Mouse (Mus musculus) kidney, adult 2 months (tissue): ENCODE measurements around the gene Brwd1. TPM values are rescaled to one million over a fixed set of nuclear protein-coding genes. Genes with fewer than 3 reads are reported as not detected.
"Not testable (repeated sequence)": the region's sequence is repeated elsewhere in the genome, so short reads cannot be mapped to it uniquely, and the experiment has no call there.

Experiments
- DNase-seq: peaks from one replicate; pipeline ENCODE4 v3.0.0; 2021
- H3K27ac ChIP-seq: fragments of 200-500 bp; 2 replicates; pipeline ENCODE4 v1.5.1; 2012; ENCODE audit warnings: low read depth, low read length, control low read depth, inconsistent platforms; ENCODE audit not compliant: insufficient read depth
- H3K27me3 ChIP-seq: fragments of 200-500 bp; replicated peaks from 2 replicates; pipeline ENCODE4 v1.6.1; 2012; ENCODE audit warnings: mild to moderate bottlenecking, moderate library complexity, low read length, inconsistent platforms; ENCODE audit not compliant: control insufficient read depth, insufficient read depth
- H3K36me3 ChIP-seq: fragments of 200-500 bp; 2 replicates; pipeline ENCODE4 v1.6.1; 2012; ENCODE audit warnings: mild to moderate bottlenecking, moderate library complexity, low read length, inconsistent platforms; ENCODE audit not compliant: control insufficient read depth, insufficient read depth
- H3K4me1 ChIP-seq: fragments of 200-500 bp; 2 replicates; pipeline ENCODE4 v1.6.1; 2011; ENCODE audit warnings: low read length; ENCODE audit not compliant: control insufficient read depth, insufficient read depth
- H3K4me3 ChIP-seq: fragments of 200-500 bp; 2 replicates; pipeline ENCODE4 v1.5.1; 2011; ENCODE audit warnings: mild to moderate bottlenecking, low read depth, low read length, control low read depth; ENCODE audit not compliant: insufficient read depth
- CTCF ChIP-seq: fragments of 200-500 bp; conservative IDR thresholded peaks from 2 replicates; pipeline ENCODE4 v1.5.1; 2011; ENCODE audit warnings: low read depth, mild to moderate bottlenecking, control low read depth, low read length, moderate library complexity, mixed read lengths; ENCODE audit not compliant: insufficient read depth, insufficient read length
- POLR2A ChIP-seq: fragments of 200-500 bp; IDR thresholded peaks from one replicate; pipeline ENCODE4 v1.6.1; 2011; ENCODE audit warnings: low read depth, low read length, control low read depth
- WGBS: fragments of 180-500 bp; shearing (Covaris S2); methylation state at CpG from one replicate; pipeline ENCODE4 v1.1.7; 2018; 5-methylcytosine and 5-hydroxymethylcytosine counted together
- polyA plus RNA-seq: library from polyadenylated mRNA; depleted of rRNA; stranded (reverse); fragments of >200 nt; gene quantifications from 2 replicates; pipeline ENCODE4 v1.2.3, GENCODE M21; 2012

Gene Brwd1
- polyA plus RNA-seq, 1 experiment, result 15.2 TPM

- H3K4me3 ChIP-seq, result no peak overlapping the region
- TF ChIP-seq CTCF (no peak), POLR2A (no peak)
- peaks cover 6% of the 10 kb centered on the region for H3K36me3 ChIP-seq
- no peaks in the 10 kb centered on the region for H3K27me3 ChIP-seq
- WGBS, result 93% methylated on average over 6 of the region's 6 CpGs
- no peak overlapping the region for H3K27ac ChIP-seq
- no peaks in the 10 kb centered on the region for H3K4me1 ChIP-seq
- no peak for DNase-seq
Measured at GRCm38 (mm10) chr16:96034473-96034872, 47.9 kb downstream of the Brwd1 start.

GRCm38 (mm10) chr16:96032368-96033043 is 49.8 kb downstream of the Brwd1 start:
- Histone ChIP-seq H3K4me1 (no peaks in the 10 kb centered on the region), H3K36me3 (peaks cover 8% of the 10 kb centered on the region), H3K4me3 (no peak overlapping the region), H3K27me3 (no peaks in the 10 kb centered on the region), H3K27ac (no peak overlapping the region)
- TF ChIP-seq POLR2A (no peak), CTCF (no peak)
- 90% methylated on average over 13 of the region's 13 CpGs for WGBS
- DNase-seq, result no peak

DNA sequence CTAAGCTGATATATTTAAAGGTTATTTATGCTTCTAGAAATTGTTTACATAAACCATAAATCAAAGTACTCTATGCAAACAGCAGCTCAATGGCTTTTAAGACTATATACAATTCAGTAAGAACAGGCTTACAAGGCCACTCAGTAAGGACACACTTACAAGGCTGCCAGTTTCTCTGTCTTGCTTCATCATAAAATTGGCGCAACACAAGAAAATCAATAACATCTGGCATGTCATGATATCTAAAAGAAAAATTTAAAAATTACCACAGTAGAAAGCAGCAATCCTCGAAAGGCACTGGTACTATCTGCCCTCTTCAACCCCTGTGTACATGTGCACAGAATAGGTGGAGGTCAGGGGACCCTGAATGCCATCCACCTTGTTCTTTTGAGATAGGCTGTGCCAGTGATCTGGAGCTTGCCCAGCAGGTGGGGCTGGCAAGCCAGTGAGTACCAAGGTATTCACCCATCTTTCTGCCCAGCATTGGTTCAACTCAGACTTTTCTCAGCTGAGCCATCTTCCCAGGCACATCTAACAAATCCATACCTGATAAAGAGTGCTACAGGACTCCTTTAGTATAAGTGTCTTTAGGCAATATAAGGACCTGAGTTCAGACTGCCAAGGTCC is 51.7 kb downstream of the Brwd1 start:
- no peak overlapping the region for H3K4me3 ChIP-seq
- peaks cover 14% of the 10 kb centered on the region for H3K36me3 ChIP-seq
- H3K27ac ChIP-seq, result no peak overlapping the region
- 90% methylated on average over 2 of the region's 2 CpGs for WGBS
- peak; percentile 9 for DNase-seq
- TF ChIP-seq POLR2A, result no peak
- TF ChIP-seq CTCF, result peak; percentile 41
- no peaks in the 10 kb centered on the region for H3K4me1 ChIP-seq
- H3K27me3 ChIP-seq, result no peaks in the 10 kb centered on the region

DNA sequence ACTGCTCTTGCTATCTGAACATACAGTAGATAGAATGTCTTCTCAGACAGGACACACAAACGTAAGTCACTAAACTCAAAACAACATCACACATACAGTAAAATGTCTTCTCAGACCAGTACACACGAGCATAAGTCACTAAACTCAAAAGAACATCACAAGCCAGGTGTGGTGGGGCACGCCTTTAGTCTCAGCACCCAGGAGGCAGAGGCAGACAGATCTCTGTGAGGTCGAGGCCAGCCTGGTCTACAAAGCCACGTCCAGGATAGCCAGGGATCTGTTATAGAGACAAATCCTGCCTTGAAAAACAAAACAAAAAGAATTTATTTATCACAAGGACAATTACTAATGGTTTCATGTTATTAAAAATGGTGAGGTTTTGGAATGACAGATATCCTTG is 56.1 kb downstream of the Brwd1 start:
- Histone ChIP-seq H3K27ac (no peak overlapping the region), H3K27me3 (no peaks in the 10 kb centered on the region), H3K4me1 (no peaks in the 10 kb centered on the region), H3K4me3 (no peak overlapping the region), H3K36me3 (peaks cover 16% of the 10 kb centered on the region)
- TF ChIP-seq CTCF (no peak), POLR2A (no peak)
- no peak for DNase-seq
- 91% methylated on average over 5 of the region's 5 CpGs for WGBS

- peaks cover 20% of the 10 kb centered on the region for H3K36me3 ChIP-seq
- H3K4me1 ChIP-seq, result no peaks in the 10 kb centered on the region
- no peak overlapping the region for H3K27ac ChIP-seq
- H3K4me3 ChIP-seq, result no peak overlapping the region
- no peaks in the 10 kb centered on the region for H3K27me3 ChIP-seq
- no peak for DNase-seq
- WGBS, result 74% methylated on average over 3 of the region's 3 CpGs
- TF ChIP-seq POLR2A (no peak), CTCF (no peak)
Measured at GRCm38 (mm10) chr16:96025244-96025643, 57.1 kb downstream of the Brwd1 start.

GRCm38 (mm10) chr16:96021045-96021444 is 61.3 kb downstream of the Brwd1 start:
- Histone ChIP-seq H3K27ac (no peak overlapping the region), H3K36me3 (peaks cover 10% of the 10 kb centered on the region), H3K27me3 (no peaks in the 10 kb centered on the region), H3K4me3 (no peak overlapping the region), H3K4me1 (no peaks in the 10 kb centered on the region)
- TF ChIP-seq CTCF (no peak), POLR2A (no peak)
- no peak for DNase-seq
- 70% methylated on average over 10 of the region's 10 CpGs for WGBS

DNA sequence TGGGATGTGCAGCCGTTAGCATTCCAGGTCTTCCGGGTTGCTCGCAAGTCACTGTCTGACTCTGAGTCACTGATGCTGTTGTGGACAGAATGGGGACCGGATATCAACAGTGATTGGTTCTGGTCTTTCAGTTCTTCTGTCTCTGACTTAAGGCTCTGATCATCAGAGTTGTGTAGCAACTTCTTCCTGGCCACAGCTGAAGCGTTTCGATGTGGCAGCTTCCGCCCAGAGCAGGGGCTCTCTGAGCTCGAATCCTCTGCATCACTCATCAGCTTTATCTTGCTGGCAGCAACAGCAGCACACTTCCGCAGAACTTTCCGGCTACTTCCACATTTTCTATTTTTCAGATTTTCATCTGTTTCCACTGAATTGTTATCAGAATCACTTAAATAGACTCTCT is 73.2 kb downstream of the Brwd1 start:
- no CpG with 5 or more reads among the region's 10 CpGs for WGBS
- H3K4me3 ChIP-seq, DNase-seq, H3K27ac ChIP-seq, H3K36me3 ChIP-seq, H3K4me1 ChIP-seq, H3K27me3 ChIP-seq: not testable (repeated sequence)

DNA sequence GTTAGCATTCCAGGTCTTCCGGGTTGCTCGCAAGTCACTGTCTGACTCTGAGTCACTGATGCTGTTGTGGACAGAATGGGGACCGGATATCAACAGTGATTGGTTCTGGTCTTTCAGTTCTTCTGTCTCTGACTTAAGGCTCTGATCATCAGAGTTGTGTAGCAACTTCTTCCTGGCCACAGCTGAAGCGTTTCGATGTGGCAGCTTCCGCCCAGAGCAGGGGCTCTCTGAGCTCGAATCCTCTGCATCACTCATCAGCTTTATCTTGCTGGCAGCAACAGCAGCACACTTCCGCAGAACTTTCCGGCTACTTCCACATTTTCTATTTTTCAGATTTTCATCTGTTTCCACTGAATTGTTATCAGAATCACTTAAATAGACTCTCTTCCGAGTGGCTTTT is 78.0 kb downstream of the Brwd1 start:
- WGBS, result no CpG with 5 or more reads among the region's 10 CpGs
- not testable (repeated sequence) for H3K4me3 ChIP-seq, H3K27ac ChIP-seq, DNase-seq, H3K4me1 ChIP-seq, H3K27me3 ChIP-seq
- peaks cover 12% of the 10 kb centered on the region for H3K36me3 ChIP-seq
